Mouse (Mus musculus) A20 (cell line): ENCODE measurements at regions not wholly inside any gene's neighbourhood (a gene's known extent, or its start where the extent isn't known, plus 50 kb on each side); places are given as distances from the start of the nearest gene placed in this dataset.

Experiments
- DNase-seq: peaks from one replicate; pipeline ENCODE4 v3.0.0-alpha.2; 2011; ENCODE audit warnings: low read depth, low spot score

- DNase-seq: peak; percentile 53
Measured at GRCm38 (mm10) chr4:35417866-35418265, 191.9 kb upstream of the C9orf72 start.

GRCm38 (mm10) chr4:35413488-35413887, 187.5 kb upstream of the C9orf72 start:
- DNase-seq: no peak

GRCm38 (mm10) chr4:35405301-35406006, 179.5 kb upstream of the C9orf72 start:
- no peak for DNase-seq

- DNase-seq: no peak
Measured at GRCm38 (mm10) chr4:35404068-35404467, 178.1 kb upstream of the C9orf72 start.

- no peak for DNase-seq
Measured at GRCm38 (mm10) chr4:35403594-35403993, 177.6 kb upstream of the C9orf72 start.

GRCm38 (mm10) chr4:35402376-35403133, 176.6 kb upstream of the C9orf72 start:
- DNase-seq: no peak

- DNase-seq: no peak
Measured at GRCm38 (mm10) chr4:35401783-35402182, 175.8 kb upstream of the C9orf72 start.

GRCm38 (mm10) chr4:35400511-35400910, 174.5 kb upstream of the C9orf72 start:
- DNase-seq: no peak

- no peak for DNase-seq
Measured at GRCm38 (mm10) chr4:35395583-35395877, 169.6 kb upstream of the C9orf72 start.

GRCm38 (mm10) chr4:35394821-35395582, 169.0 kb upstream of the C9orf72 start:
- DNase-seq: no peak

- DNase-seq: no peak
Measured at GRCm38 (mm10) chr4:35375791-35376190, 149.8 kb upstream of the C9orf72 start.

GRCm38 (mm10) chr4:35373213-35373860, 147.4 kb upstream of the C9orf72 start:
- DNase-seq: no peak

GRCm38 (mm10) chr4:35372528-35373212, 146.7 kb upstream of the C9orf72 start:
- DNase-seq: peak; percentile 75

GRCm38 (mm10) chr4:35364161-35364560, 138.2 kb upstream of the C9orf72 start:
- no peak for DNase-seq

GRCm38 (mm10) chr4:35362176-35362575, 136.2 kb upstream of the C9orf72 start:
- DNase-seq: no peak

- DNase-seq: no peak
Measured at GRCm38 (mm10) chr4:35359376-35359775, 133.4 kb upstream of the C9orf72 start.

GRCm38 (mm10) chr4:35356904-35357563, 131.1 kb upstream of the C9orf72 start:
- no peak for DNase-seq

- DNase-seq: no peak
Measured at GRCm38 (mm10) chr4:35356051-35356450, 130.1 kb upstream of the C9orf72 start.

GRCm38 (mm10) chr4:35354046-35354445, 128.1 kb upstream of the C9orf72 start:
- no peak for DNase-seq

GRCm38 (mm10) chr4:35352606-35353005, 126.6 kb upstream of the C9orf72 start:
- DNase-seq: no peak

- DNase-seq: no peak
Measured at GRCm38 (mm10) chr4:35350465-35350864, 124.5 kb upstream of the C9orf72 start.
